In genomic region chr6:145968821-145969220, GRCm38 (mm10) we compare ENCODE assay signal across 17 mouse cellular contexts. TPM values are rescaled to one million over a fixed set of nuclear protein-coding genes. Genes with fewer than 3 reads are reported as not detected.
DNase-seq lines count a peak whose midpoint lies in the region; ATAC-seq and TF ChIP-seq lines count a peak whose summit lies in the region.
"Had no signal": no experiment of that assay in that cellular context is flagged by ENCODE, and none has a peak within 500 bp of the region (broad histone marks: within the 10 kb centered on the region; RNA-seq: fewer than 3 reads in every experiment).

No protein-coding gene starts in this region.

- H3K4me2 ChIP-seq in embryonic facial prominence, embryonic 13.5 days: no peak overlapping the region
- H3K4me2 ChIP-seq in intestine, postnatal 0 days (replicated peaks; ENCODE audit: low read depth): 0 out of 2 replicates have a peak overlapping the region, but pooled peaks have one; percentile 3
- no peak overlapping the region for H3K4me2 ChIP-seq in forebrain, embryonic 13.5 days
- H3K4me2 ChIP-seq: neural tube, embryonic 13.5 days had no signal

- H3K36me3 ChIP-seq in embryonic facial prominence, embryonic 13.5 days: no peaks in the 10 kb centered on the region
- H3K36me3 ChIP-seq in embryonic facial prominence, embryonic 10.5 days (replicated peaks): no peaks in the 10 kb centered on the region
- H3K36me3 ChIP-seq in intestine, postnatal 0 days (ENCODE audit: control insufficient read depth, insufficient read depth): no peaks in the 10 kb centered on the region
- no peaks in the 10 kb centered on the region for H3K36me3 ChIP-seq in forebrain, embryonic 13.5 days (ENCODE audit: poor library complexity, severe bottlenecking)
- H3K36me3 ChIP-seq: hindbrain, embryonic 10.5 days; neural tube, embryonic 13.5 days had no signal

- H3K9ac ChIP-seq in embryonic facial prominence, embryonic 13.5 days: no peak overlapping the region
- H3K9ac ChIP-seq in intestine, postnatal 0 days (ENCODE audit: low read depth, low read length): no peak overlapping the region
- H3K9ac ChIP-seq in forebrain, embryonic 13.5 days: no peak overlapping the region
- H3K9ac ChIP-seq: neural tube, embryonic 13.5 days had no signal

- DNase-seq in embryonic facial prominence, embryonic 10.5 days (ENCODE audit: low spot score): no peak
- DNase-seq in layer of hippocampus, adult 2 months (ENCODE audit: low spot score in 2 of 2): no peak
- no peak for DNase-seq in layer of hippocampus, postnatal 10 days (ENCODE audit: low spot score in 2 of 2)
- peak; percentile 68 for DNase-seq in Muller cell, postnatal 12 days (ENCODE audit: inconsistent ontology term)
- no peak for DNase-seq in layer of hippocampus, adult 11-12 months (ENCODE audit: low spot score)
- DNase-seq: kidney, adult 8-10 months; left cerebral cortex, postnatal 4 days; midbrain, embryonic 14.5 days; right cerebral cortex, postnatal 14 days; thymus, postnatal 25 days had no signal

- no peaks in the 10 kb centered on the region for H3K9me3 ChIP-seq in embryonic facial prominence, embryonic 13.5 days
- H3K9me3 ChIP-seq in embryonic facial prominence, embryonic 10.5 days: no peaks in the 10 kb centered on the region; the same call in 1 of the 2 replicates
- H3K9me3 ChIP-seq in intestine, postnatal 0 days (ENCODE audit: control insufficient read depth): no peaks in the 10 kb centered on the region
- no peaks in the 10 kb centered on the region for H3K9me3 ChIP-seq in forebrain, embryonic 13.5 days (replicated peaks)
- H3K9me3 ChIP-seq: hindbrain, embryonic 10.5 days; neural tube, embryonic 13.5 days had no signal

- no peak for ATAC-seq in embryonic facial prominence, embryonic 13.5 days (ENCODE audit: insufficient number of reproducible peaks, insufficient read depth, low FRiP score, low TSS enrichment, low read depth)
- no peak for ATAC-seq in intestine, postnatal 0 days
- ATAC-seq in forebrain, embryonic 13.5 days: no peak

- H3K4me1 ChIP-seq in embryonic facial prominence, embryonic 13.5 days: peaks cover 21% of the 10 kb centered on the region
- peaks cover 18% of the 10 kb centered on the region for H3K4me1 ChIP-seq in embryonic facial prominence, embryonic 10.5 days
- H3K4me1 ChIP-seq in intestine, postnatal 0 days (replicated peaks; ENCODE audit: control insufficient read depth, insufficient read depth, low read length): 0 out of 2 replicates have a peak, but pooled peaks cover 6% of the 10 kb centered on the region
- no peaks in the 10 kb centered on the region for H3K4me1 ChIP-seq in forebrain, embryonic 13.5 days

- H3K4me3 ChIP-seq in embryonic facial prominence, embryonic 13.5 days: no peak overlapping the region
- H3K4me3 ChIP-seq in embryonic facial prominence, embryonic 10.5 days: no peak overlapping the region
- H3K4me3 ChIP-seq in layer of hippocampus, adult 2 months: no peak overlapping the region
- no peak overlapping the region for H3K4me3 ChIP-seq in intestine, postnatal 0 days (ENCODE audit: low read depth, low read length)
- no peak overlapping the region for H3K4me3 ChIP-seq in forebrain, embryonic 13.5 days
- H3K4me3 ChIP-seq: erythroblast, embryonic 14.5 days; hindbrain, embryonic 10.5 days; neural tube, embryonic 13.5 days had no signal

- no peaks in the 10 kb centered on the region for H3K27me3 ChIP-seq in embryonic facial prominence, embryonic 13.5 days
- H3K27me3 ChIP-seq in embryonic facial prominence, embryonic 10.5 days (replicated peaks; ENCODE audit: low read depth, poor library complexity, severe bottlenecking): no peaks in the 10 kb centered on the region
- no peaks in the 10 kb centered on the region for H3K27me3 ChIP-seq in intestine, postnatal 0 days (replicated peaks; ENCODE audit: control insufficient read depth, insufficient read depth, low read length)
- no peaks in the 10 kb centered on the region for H3K27me3 ChIP-seq in forebrain, embryonic 13.5 days
- H3K27me3 ChIP-seq: neural tube, embryonic 13.5 days had no signal

- TF ChIP-seq CTCF in layer of hippocampus, adult 2 months (conservative IDR thresholded peaks at IDR 0.05): no peak
- TF ChIP-seq CTCF in intestine, postnatal 0 days (IDR thresholded peaks at IDR 0.05; ENCODE audit: low read depth): no peak

- peak overlapping the region; percentile 83; the same call in 1 of the 2 replicates for H3K27ac ChIP-seq in embryonic facial prominence, embryonic 13.5 days
- H3K27ac ChIP-seq in embryonic facial prominence, embryonic 10.5 days (replicated peaks): no peak overlapping the region
- H3K27ac ChIP-seq in layer of hippocampus, adult 2 months: peak overlapping the region; percentile 61; the same call in 1 of the 2 replicates
- H3K27ac ChIP-seq in intestine, postnatal 0 days (ENCODE audit: low read depth, low read length): no peak overlapping the region
- no peak overlapping the region for H3K27ac ChIP-seq in forebrain, embryonic 13.5 days
- H3K27ac ChIP-seq: hindbrain, embryonic 10.5 days; macrophage had no signal

- 40% methylated on average over 10 of the region's 10 CpGs for WGBS in embryonic facial prominence, embryonic 13.5 days
- 51% methylated on average over 10 of the region's 10 CpGs for WGBS in embryonic facial prominence, embryonic 10.5 days
- WGBS in intestine, postnatal 0 days: 26% methylated on average over 10 of the region's 10 CpGs
- WGBS in forebrain, embryonic 13.5 days: 79% methylated on average over 10 of the region's 10 CpGs

RNA-seq across cellular contexts. Expression of gene Sspn, which starts 37.4 kb away (rescaled TPM):
- polyA plus RNA-seq in embryonic facial prominence, embryonic 13.5 days (2015; fragmentation: Nextera tagmentation; extraction: Ambion mirVana): 12.5 and 15.6 TPM in 2 replicates
- 1.9 and 2.9 TPM in 2 replicates for polyA plus RNA-seq in embryonic facial prominence, embryonic 10.5 days (2016; fragmentation: Nextera tagmentation; extraction: Ambion mirVana)
- total RNA-seq in layer of hippocampus, adult 2 months (2021): 1 to 10 TPM; 4.9 TPM
- total RNA-seq in layer of hippocampus, postnatal 10 days (2021): 1 to 10 TPM; 5.3 to 5.5 TPM
- polyA plus RNA-seq in intestine, postnatal 0 days (2015; fragmentation: Nextera tagmentation; extraction: Ambion mirVana): 3.6 and 4.4 TPM in 2 replicates
- 1.2 and 2.0 TPM in 2 replicates for polyA plus RNA-seq in forebrain, embryonic 13.5 days (2015; fragmentation: Nextera tagmentation; extraction: Ambion mirVana)
- polyA plus RNA-seq: erythroblast, embryonic 14.5 days had no signal

Comparison
In these comparisons a context has a peak if more than half of its experiments do, and no peak if none do; other contexts are left out.
1. H3K27ac ChIP-seq: peak in embryonic facial prominence, embryonic 13.5 days (single experiment) and layer of hippocampus, adult 2 months (single experiment); none in embryonic facial prominence, embryonic 10.5 days (single experiment), intestine, postnatal 0 days (single experiment) and forebrain, embryonic 13.5 days (single experiment).